Mouse (Mus musculus) kidney, adult 2 months (tissue): ENCODE measurements around the gene Fam219a.

Experiments
- CTCF ChIP-seq: fragments of 200-500 bp; conservative IDR thresholded peaks from 2 replicates; pipeline ENCODE4 v1.5.1; 2011; ENCODE audit warnings: low read depth, mild to moderate bottlenecking, control low read depth, low read length, moderate library complexity, mixed read lengths; ENCODE audit not compliant: insufficient read depth, insufficient read length
- POLR2A ChIP-seq: fragments of 200-500 bp; IDR thresholded peaks from one replicate; pipeline ENCODE4 v1.6.1; 2011; ENCODE audit warnings: low read depth, low read length, control low read depth

DNA sequence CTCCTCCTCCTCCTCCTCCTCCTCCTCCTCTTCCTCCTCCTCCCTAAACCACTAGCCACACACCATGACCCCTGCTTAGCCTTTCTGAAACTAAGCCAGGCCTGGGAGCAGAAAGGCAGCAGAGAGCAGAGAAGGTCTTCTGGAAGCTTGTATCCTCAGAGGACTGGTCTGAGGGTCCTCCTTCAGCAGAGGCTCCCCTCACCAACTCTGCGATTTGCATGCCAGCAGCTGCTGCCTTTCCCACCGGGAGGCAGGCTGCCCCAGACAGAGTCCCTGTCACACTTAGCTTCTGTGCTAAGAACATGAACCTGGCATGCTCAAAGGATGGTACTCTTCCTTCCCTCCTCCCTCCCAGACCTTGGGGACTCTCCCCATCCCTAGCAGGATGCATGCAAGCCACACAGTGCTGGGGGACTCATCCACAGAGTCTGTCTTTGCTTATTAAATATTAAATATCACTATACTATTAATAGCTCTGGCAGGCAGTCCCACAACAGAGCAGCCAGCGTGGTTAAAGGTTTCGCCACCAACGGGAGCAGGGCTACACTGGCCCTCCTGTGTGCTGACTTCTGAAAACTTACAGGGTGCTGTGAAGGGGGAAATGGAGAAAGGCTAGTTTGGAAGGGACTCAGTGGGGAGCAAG lies 12.9 kb downstream of the Fam219a start:
- TF ChIP-seq CTCF (no peak), POLR2A (no peak)
